Mouse (Mus musculus): ENCODE results near the gene Plekhg1.

DNA sequence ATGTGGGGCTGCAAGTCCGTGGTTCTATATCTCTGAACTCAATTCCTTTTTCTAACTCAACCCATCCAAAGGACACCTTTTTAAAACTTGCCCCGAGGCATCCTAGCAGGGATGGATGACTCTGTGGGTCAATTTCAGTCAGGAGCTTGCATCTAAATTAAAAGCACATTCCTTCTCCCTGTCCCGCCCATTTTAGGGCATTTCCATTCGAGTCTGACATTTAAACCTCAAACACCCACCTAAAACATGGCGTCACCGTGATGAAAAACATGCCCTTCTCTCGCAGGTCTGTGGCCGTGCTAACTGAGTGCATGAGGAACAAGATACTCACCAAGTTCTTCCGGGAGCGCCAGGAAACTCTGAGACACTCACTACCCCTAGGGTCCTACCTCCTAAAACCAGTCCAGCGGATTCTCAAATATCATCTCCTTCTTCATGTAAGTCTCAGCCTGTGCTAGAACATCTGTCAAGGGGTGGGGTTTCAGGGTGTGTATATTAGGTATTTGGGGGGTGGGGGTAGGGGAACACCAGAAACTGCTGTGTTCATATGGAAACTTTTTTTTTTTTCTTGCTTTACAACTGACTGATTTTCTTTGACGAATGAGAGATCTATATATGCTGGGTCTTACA lies 193.3 kb downstream of the Plekhg1 start:
- TF ChIP-seq CTCF (IDR thresholded peaks at IDR 0.05; ENCODE audit: borderline replicate concordance, control insufficient read depth, extremely low read depth, insufficient read depth, low read length, poor library complexity) (no peak), POLR2A (IDR thresholded peaks at IDR 0.05; ENCODE audit: control insufficient read depth, extremely low read depth, insufficient read depth, low read length, poor library complexity) (no peak)

Measured in thymus, adult 2 months (tissue).